Mouse (Mus musculus) megakaryocyte, embryonic 14.5 days (primary cell): ENCODE measurements around the gene Prkcz.

Source experiments
- FLI1 ChIP-seq: IDR thresholded peaks from 2 replicates; pipeline ENCODE4 v1.6.1; 2012; ENCODE audit warnings: low read length, inconsistent platforms, mixed read lengths
- GATA1 ChIP-seq: IDR thresholded peaks from 3 replicates; pipeline ENCODE4 v1.6.1; 2012; ENCODE audit warnings: mixed read lengths, low read length, inconsistent platforms, borderline replicate concordance

- TF ChIP-seq GATA1 (no peak), FLI1 (no peak)
These were observed 92.8 kb downstream of the Prkcz start for GRCm38 (mm10) chr4:155268382-155268781.
